Mouse (Mus musculus) kidney, postnatal 0 days (tissue): Measurements from ENCODE around the gene Eif4g3. TPM values are rescaled to one million over a fixed set of nuclear protein-coding genes. Genes with fewer than 3 reads are reported as not detected.

Experiments used
- ATAC-seq: fragments of 200-750 bp; cut with Nextera tagmentation; replicated peaks from 2 replicates; pipeline ENCODE4 v1.8.0; 2017; ENCODE audit warnings: low read depth, moderate number of reproducible peaks, moderate TSS enrichment, moderate library complexity; ENCODE audit not compliant: low FRiP score
- DNase-seq: peaks from one replicate; pipeline ENCODE4 v3.0.0-alpha.2; 2016; ENCODE audit warnings: low spot score
- H3K27ac ChIP-seq: fragments of 300-500 bp; sonication (generic); 2 replicates; pipeline ENCODE4 v1.5.1; 2014; ENCODE audit warnings: mild to moderate bottlenecking
- H3K27me3 ChIP-seq: fragments of 300-500 bp; sonication (generic); 2 replicates; pipeline ENCODE4 v1.6.1; 2014; ENCODE audit warnings: low read length, mixed read lengths; ENCODE audit not compliant: insufficient read depth
- H3K36me3 ChIP-seq: fragments of 300-500 bp; sonication (generic); 2 replicates; pipeline ENCODE4 v1.6.1; 2014; ENCODE audit warnings: low read length, mixed read lengths; ENCODE audit not compliant: insufficient read depth
- H3K4me1 ChIP-seq: fragments of 300-500 bp; sonication (generic); replicated peaks from 2 replicates; pipeline ENCODE4 v1.6.1; 2014; ENCODE audit warnings: antibody characterized with exemption, low read length, mixed read lengths; ENCODE audit not compliant: insufficient read depth
- H3K4me2 ChIP-seq: fragments of 300-500 bp; sonication (generic); 2 replicates; pipeline ENCODE4 v1.6.1; 2014; ENCODE audit warnings: mild to moderate bottlenecking, low read length, moderate library complexity, mixed read lengths
- H3K4me3 ChIP-seq: fragments of 300-500 bp; sonication (generic); replicated peaks from 2 replicates; pipeline ENCODE4 v1.5.1; 2014; ENCODE audit warnings: low read depth, low read length
- H3K9ac ChIP-seq: fragments of 300-500 bp; sonication (generic); 2 replicates; pipeline ENCODE4 v1.6.1; 2014; ENCODE audit warnings: low read depth, low read length
- H3K9me3 ChIP-seq: fragments of 300-500 bp; sonication (generic); replicated peaks from 2 replicates; pipeline ENCODE4 v1.6.1; 2016; ENCODE audit warnings: low read length, inconsistent platforms, mixed read lengths
- CTCF ChIP-seq: IDR thresholded peaks from 2 replicates; pipeline ENCODE4 v1.5.1; 2016; ENCODE audit warnings: antibody characterized with exemption, low read depth, mild to moderate bottlenecking, moderate library complexity
- WGBS: fragments of 180-500 bp; shearing (Covaris S2); extraction: QIAGEN DNeasy Blood & Tissue Kit; methylation state at CpG from one replicate; pipeline ENCODE4 v1.1.7; 2014; 5-methylcytosine and 5-hydroxymethylcytosine counted together
- polyA plus RNA-seq: library from polyadenylated mRNA; unstranded; fragments of >200 nt; fragmentation: Nextera tagmentation; extraction: Ambion mirVana; gene quantifications from 2 replicates; pipeline ENCODE4 v1.2.1, GENCODE M21; 2015

Gene Eif4g3
- polyA plus RNA-seq, 1 experiment from 2014 or later = 26.6 TPM

DNA sequence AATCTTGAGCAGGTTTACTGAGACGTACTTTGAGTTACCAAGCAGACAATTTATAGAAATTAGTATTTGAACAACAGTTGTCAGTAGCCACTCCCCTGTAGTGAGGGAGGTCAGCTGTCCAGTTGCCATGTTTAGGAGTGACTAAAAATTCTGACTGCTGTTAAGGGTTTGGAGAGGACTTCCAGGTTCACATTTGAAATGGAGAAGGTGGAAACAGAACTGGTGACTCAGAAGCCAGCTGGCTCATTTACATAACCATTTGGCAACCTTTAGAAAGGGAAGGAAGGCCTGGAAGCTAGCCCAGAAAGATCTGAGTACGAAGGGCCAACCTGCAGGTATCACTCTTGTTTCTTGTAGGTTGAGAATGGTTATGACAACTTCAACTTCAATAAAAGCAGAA, 75.8 kb downstream of the Eif4g3 start:
- Histone ChIP-seq H3K4me3 (no peak overlapping the region), H3K4me1 (0 out of 2 replicates have a peak, but pooled peaks cover 4% of the 10 kb centered on the region), H3K9ac (no peak overlapping the region), H3K27me3 (no peaks in the 10 kb centered on the region), H3K4me2 (no peak overlapping the region), H3K36me3 (peaks cover 17% of the 10 kb centered on the region), H3K9me3 (no peaks in the 10 kb centered on the region), H3K27ac (peak overlapping the region; percentile 19; the same call in 1 of the 2 replicates)
- DNase-seq (no peak), ATAC-seq (no peak)
- no peak for TF ChIP-seq CTCF
- WGBS = 67% methylated on average over 2 of the region's 2 CpGs

DNA sequence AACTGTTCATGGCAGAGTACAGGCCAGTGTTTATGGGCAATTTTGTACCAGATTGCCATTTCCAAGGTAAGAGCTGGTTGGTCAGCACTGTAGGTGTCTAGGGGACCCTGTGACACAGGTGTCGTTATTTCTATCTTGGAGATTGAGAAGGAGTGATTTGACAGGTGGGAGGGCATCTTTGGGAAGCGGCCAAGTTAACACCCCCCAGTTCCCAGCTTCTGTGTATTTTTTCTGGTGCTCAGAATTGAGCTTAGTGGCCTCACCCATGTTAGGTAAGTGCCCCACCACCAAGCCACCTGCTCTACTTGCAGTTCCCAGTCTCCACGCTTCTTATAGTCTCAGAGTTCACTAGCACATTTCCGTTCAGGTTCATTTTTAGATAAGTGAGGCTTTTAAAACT, 76.5 kb downstream of the Eif4g3 start:
- Histone ChIP-seq H3K9ac (no peak overlapping the region), H3K4me1 (0 out of 2 replicates have a peak, but pooled peaks cover 4% of the 10 kb centered on the region), H3K9me3 (no peaks in the 10 kb centered on the region), H3K27ac (no peak overlapping the region), H3K4me2 (no peak overlapping the region), H3K36me3 (peaks cover 17% of the 10 kb centered on the region), H3K4me3 (no peak overlapping the region), H3K27me3 (no peaks in the 10 kb centered on the region)
- TF ChIP-seq CTCF = no peak
- WGBS = 84% methylated on average over 4 of the region's 4 CpGs
- DNase-seq (no peak), ATAC-seq (no peak)

GRCm38 (mm10) chr4:138071497-138071896, 78.7 kb downstream of the Eif4g3 start:
- ATAC-seq (no peak), DNase-seq (no peak)
- WGBS = 60% methylated on average over 6 of the region's 6 CpGs
- TF ChIP-seq CTCF = no peak
- Histone ChIP-seq H3K9me3 (no peaks in the 10 kb centered on the region), H3K27me3 (no peaks in the 10 kb centered on the region), H3K9ac (no peak overlapping the region), H3K4me1 (0 out of 2 replicates have a peak, but pooled peaks cover 4% of the 10 kb centered on the region), H3K36me3 (peaks cover 21% of the 10 kb centered on the region), H3K27ac (no peak overlapping the region), H3K4me3 (no peak overlapping the region), H3K4me2 (no peak overlapping the region)

DNA sequence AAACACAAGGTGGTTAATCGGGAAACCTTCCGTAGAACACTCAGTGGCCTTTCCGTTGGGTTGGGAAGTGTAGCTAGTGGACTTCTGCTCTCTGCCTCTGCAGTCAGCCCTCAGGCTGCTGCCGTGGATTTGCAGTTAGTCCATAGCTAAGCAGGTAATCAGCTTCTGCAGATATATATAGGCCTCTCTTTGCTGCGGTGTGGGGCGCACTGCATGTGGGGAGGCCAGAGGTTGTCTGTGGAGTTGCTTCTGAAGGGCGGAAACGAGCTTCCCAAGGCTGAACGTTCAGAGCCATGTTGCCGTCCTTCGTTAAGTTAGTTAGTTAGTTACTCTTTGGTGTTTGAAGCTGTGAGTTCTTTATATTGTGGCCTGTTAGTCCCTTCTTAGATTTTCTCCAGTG, 80.3 kb downstream of the Eif4g3 start:
- Histone ChIP-seq H3K9ac (no peak overlapping the region), H3K4me3 (no peak overlapping the region), H3K4me2 (no peak overlapping the region), H3K27ac (peak overlapping the region; percentile 10; the same call in 1 of the 2 replicates), H3K9me3 (no peaks in the 10 kb centered on the region), H3K4me1 (0 out of 2 replicates have a peak, but pooled peaks cover 4% of the 10 kb centered on the region), H3K27me3 (no peaks in the 10 kb centered on the region), H3K36me3 (peaks cover 17% of the 10 kb centered on the region)
- DNase-seq (no peak), ATAC-seq (no peak)
- WGBS = 84% methylated on average over 11 of the region's 11 CpGs
- no peak for TF ChIP-seq CTCF

DNA sequence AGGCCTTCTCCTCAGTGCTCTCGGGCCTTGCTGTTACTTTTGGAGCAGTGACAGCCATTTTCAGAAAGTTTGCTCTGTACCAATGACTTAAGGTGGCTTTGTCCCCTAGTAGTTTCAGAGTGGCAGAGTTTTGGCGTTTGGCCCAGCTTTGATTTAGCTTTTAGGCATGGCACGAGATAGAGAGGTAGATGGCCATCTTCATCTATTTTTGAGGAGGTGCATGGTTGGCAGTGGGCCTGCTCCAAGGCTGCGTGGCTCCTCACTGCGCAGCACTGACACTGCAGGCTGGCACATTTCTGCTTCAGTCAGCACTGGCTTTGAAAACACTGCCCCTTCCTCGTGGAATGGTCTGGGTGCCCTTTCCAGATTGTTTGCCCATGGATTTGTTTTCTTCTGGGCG, 80.7 kb downstream of the Eif4g3 start:
- no peak overlapping the region for H3K9ac ChIP-seq
- TF ChIP-seq CTCF = no peak
- 0 out of 2 replicates have a peak, but pooled peaks cover 1% of the 10 kb centered on the region for H3K4me1 ChIP-seq
- H3K9me3 ChIP-seq = no peaks in the 10 kb centered on the region
- 55% methylated on average over 7 of the region's 7 CpGs for WGBS
- H3K27ac ChIP-seq = no peak overlapping the region
- H3K4me3 ChIP-seq = no peak overlapping the region
- ATAC-seq (no peak), DNase-seq (no peak)
- peaks cover 14% of the 10 kb centered on the region; the same call in 1 of the 2 replicates for H3K36me3 ChIP-seq
- H3K27me3 ChIP-seq = no peaks in the 10 kb centered on the region
- H3K4me2 ChIP-seq = no peak overlapping the region

- no peak for TF ChIP-seq CTCF
- DNase-seq = no peak
- Histone ChIP-seq H3K4me2 (no peak overlapping the region), H3K36me3 (peaks cover 10% of the 10 kb centered on the region; the same call in 1 of the 2 replicates), H3K27ac (no peak overlapping the region), H3K27me3 (no peaks in the 10 kb centered on the region), H3K9me3 (no peaks in the 10 kb centered on the region), H3K4me3 (no peak overlapping the region), H3K4me1 (no peaks in the 10 kb centered on the region), H3K9ac (no peak overlapping the region)
- ATAC-seq = no peak
- WGBS = 69% methylated on average over 6 of the region's 6 CpGs
Measured at GRCm38 (mm10) chr4:138074896-138075584, 82.2 kb downstream of the Eif4g3 start.
